Mouse (Mus musculus) common myeloid progenitor, adult 5-6 weeks (primary cell): ENCODE measurements around the gene Mark4. TPM values are rescaled to one million over a fixed set of nuclear protein-coding genes. Genes with fewer than 3 reads are reported as not detected.

Experiments
- ATAC-seq: replicated peaks from 2 replicates; pipeline ENCODE4 v1.8.0; 2016; ENCODE audit warnings: low read depth, mild to moderate bottlenecking, moderate TSS enrichment, inconsistent platforms; ENCODE audit not compliant: poor library complexity, severe bottlenecking
- total RNA-seq: library from RNA; stranded (forward); fragments of 200-1000, 187-1606 nt; gene quantifications from 2 replicates; pipeline ENCODE4 v1.2.3, GENCODE M21; 2017

Mark4 gene
- total RNA-seq, result 4.6 and 7.7 TPM in 2 replicates

GRCm38 (mm10) chr7:19458591-19459111 lies at the start of gene Mark4:
TSS of gene Mark4 (minus strand) at chr7:19458821.
- peak; percentile 49 for ATAC-seq

GRCm38 (mm10) chr7:19507612-19507981 lies 49.0 kb upstream of the Mark4 start:
- ATAC-seq, result no peak

- no peak for ATAC-seq
These were observed 48.5 kb upstream of the Mark4 start for GRCm38 (mm10) chr7:19506969-19507611.

GRCm38 (mm10) chr7:19506326-19506725 lies 47.7 kb upstream of the Mark4 start:
- peak; percentile 28; the same call in 1 of the 2 replicates for ATAC-seq

- ATAC-seq, result no peak
These were observed 45.0 kb upstream of the Mark4 start for GRCm38 (mm10) chr7:19503481-19504068.

- ATAC-seq, result no peak
These were observed 43.0 kb upstream of the Mark4 start for GRCm38 (mm10) chr7:19501658-19502057.

GRCm38 (mm10) chr7:19500420-19501363 lies 42.1 kb upstream of the Mark4 start:
- ATAC-seq, result peak; percentile 54

GRCm38 (mm10) chr7:19498326-19498725 lies 39.7 kb upstream of the Mark4 start:
- ATAC-seq, result no peak

GRCm38 (mm10) chr7:19496214-19496555 lies 37.6 kb upstream of the Mark4 start:
- no peak for ATAC-seq

- no peak for ATAC-seq
These were observed 37.0 kb upstream of the Mark4 start for GRCm38 (mm10) chr7:19495521-19496213.

GRCm38 (mm10) chr7:19494751-19495474 lies 36.3 kb upstream of the Mark4 start:
- no peak for ATAC-seq

- peak; percentile 83 for ATAC-seq
These were observed 33.1 kb upstream of the Mark4 start for GRCm38 (mm10) chr7:19491731-19492130.

- ATAC-seq, result no peak
These were observed 30.9 kb upstream of the Mark4 start for GRCm38 (mm10) chr7:19489525-19489924.

GRCm38 (mm10) chr7:19486549-19486948 lies 27.9 kb upstream of the Mark4 start:
- ATAC-seq, result no peak

GRCm38 (mm10) chr7:19485488-19485887 lies 26.9 kb upstream of the Mark4 start:
- ATAC-seq, result no peak

GRCm38 (mm10) chr7:19483281-19483680 lies 24.7 kb upstream of the Mark4 start:
- ATAC-seq, result no peak

GRCm38 (mm10) chr7:19477624-19478384 lies 19.2 kb upstream of the Mark4 start:
- ATAC-seq, result no peak

- no peak; the same call in 1 of the 2 replicates for ATAC-seq
These were observed 18.5 kb upstream of the Mark4 start for GRCm38 (mm10) chr7:19477084-19477483.
